Mouse (Mus musculus): ENCODE measurements around the gene Trim69.

Trim69 gene

DNA sequence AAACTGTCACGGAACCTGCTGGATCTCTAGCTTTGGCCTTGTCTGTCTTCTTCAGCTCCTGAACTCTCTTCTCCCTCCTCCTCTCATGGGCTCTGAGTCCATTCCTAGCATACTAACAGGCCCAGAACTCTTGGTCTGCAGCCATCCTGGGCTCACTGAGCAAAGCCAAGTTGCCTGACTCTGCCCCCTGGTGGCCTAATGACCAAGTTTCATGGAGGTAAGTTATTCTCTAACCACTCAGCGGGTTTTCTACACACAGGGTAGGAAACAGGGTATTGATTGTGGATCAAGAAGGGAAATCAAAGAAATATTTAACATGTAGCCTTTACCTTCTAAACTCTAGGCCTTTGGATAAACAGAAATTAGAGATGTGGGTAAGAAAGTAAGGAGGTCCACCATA, at the start of gene Trim69:
Gene Trim69, plus strand, starts transcription at position 21 of the 400 bp plus-strand sequence.
- DNase-seq: peak; percentile 92 to 95

DNA sequence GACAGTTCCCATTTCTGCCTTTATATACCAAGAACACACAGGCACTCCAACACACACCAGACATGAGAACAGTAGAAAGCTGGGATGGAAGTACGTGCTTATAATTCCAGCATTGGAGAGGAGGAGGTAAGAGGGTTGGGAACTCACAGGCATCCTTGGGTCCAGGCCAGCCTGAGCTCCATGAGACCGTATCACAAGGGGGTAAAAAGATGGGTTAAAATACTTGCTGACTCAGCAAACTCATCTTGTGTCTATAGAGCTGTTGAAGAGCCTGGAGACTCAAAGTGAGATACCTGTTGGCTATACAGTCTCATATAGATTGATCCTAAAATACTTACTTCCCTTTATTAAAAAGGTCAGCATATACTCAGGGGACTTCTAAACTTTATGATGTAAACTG, 43.6 kb upstream of the Trim69 start:
- peak in 1 of 2 experiments; percentile 7 for DNase-seq

DNA sequence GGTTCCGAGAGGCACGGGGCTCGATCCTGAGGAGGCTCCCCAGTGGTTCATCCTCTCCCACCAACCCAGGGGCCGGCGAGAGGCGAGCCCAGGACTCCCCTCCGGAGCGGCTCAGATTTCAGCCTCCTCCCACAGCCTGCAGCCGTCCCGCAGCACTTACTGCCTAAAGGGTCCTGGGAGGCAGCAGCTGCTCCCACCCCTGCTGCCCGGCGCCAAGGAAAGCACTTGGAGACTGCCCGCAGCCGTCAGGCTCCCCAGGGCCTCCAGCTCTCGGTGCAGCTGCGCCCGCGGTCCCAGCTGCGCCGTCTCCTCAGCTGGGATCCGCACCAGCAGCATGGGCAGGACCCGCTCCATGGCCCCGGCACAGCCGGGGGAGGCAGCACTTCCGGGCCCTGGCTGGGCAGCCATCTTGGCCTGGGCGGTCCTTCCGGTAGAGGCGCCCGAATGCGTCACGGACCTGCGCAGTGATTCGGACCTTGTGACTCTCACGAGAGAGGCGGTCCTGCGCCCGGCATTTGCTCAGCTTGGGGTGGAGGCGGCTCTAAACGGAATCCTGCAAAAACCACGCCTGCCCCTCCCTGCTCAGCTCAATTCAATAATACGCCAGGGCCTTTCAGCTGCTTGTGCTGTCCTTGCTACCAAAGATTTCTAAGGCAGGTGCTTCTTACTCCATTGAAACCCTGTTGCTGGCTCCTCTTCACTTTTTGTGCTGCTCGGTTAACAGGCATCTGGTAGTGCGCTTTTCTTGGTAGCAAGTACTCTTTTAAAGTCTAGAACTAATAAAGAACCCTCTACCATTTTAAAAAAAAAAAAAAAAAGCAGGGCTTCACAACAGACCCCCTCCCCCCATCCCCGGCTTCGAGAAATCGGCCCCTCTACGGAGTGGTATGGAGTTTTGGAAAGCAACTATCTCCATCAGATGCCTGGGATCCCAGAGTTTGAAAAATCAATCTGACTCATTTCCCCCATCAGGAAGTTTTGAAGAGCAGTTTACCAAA, 42.2 kb upstream of the Trim69 start, which contains the start of gene Spg11:
Gene Spg11, minus strand, starts transcription at position 426 of the 998 bp plus-strand sequence.
- peak; percentile 97 to 98 for DNase-seq

DNA sequence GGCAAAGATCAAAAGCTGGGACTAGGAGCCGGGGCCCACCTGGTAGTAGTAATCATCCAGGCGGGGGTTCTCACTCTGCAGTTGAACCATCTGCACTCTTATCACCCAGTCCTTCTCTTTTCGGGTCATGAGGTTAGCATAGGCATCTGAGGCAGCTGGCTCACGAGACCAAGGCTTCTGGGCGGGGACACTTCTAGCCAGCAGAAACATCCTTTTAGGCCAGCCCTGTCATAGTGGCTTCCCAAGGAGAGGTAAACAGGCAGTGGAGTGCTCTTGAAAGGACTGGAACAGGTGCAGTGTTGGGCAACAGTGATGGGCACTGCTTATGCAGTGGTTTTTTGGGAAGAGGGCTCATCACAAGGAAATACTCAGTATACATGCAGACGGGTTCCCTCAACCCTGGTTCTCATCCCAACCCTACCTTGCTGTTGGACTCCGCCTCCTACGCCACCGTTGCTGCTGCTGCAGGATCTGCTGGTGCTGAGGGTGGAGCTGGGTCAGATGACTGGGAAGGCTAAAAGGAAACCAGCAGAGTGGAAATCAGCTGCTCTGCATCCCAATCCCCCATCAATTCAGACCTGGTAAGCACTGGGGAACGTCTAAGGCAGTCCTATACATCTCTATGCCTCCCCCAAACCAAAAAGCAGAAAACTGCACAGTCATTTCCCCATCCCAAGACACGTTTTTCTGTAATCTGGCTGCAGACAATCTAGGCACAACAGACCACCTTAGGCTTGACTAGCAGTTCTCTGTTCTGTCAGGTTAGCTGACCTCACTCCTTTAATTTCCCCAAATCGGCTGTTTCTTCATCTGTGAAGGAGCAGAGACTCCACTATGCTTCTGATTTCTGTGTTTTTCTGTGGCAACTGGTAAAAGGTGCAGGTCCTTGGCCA, 34.6 kb upstream of the Trim69 start:
- DNase-seq: no peak

DNA sequence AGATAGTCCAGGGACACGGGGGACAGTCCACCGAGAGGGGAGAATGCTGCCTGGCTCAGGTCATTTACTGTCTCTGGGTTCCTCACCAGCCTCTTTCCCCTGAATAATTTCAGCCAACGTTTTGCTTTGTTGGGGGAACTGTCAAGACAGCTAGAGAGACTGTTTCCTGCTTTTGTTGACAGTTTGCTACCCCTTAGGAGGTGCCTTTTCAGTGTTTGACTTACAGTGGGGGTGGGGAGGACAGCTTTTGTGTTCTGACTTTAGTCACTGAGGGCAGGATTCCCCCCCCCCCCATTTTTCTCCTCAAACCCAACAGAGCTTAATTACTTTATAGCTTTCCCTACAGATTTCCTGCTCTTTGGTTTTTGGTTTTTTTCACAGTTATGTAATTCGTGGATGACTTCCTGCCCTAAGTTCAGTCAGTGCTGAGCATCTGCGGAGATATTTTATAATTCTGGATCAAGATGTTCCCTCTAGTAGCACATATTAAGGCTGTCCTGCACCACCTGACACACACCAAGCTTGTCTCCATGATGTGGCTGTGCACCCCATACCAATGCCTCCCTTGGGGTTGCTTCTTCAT, 33.6 kb upstream of the Trim69 start:
- no peak for DNase-seq

DNA sequence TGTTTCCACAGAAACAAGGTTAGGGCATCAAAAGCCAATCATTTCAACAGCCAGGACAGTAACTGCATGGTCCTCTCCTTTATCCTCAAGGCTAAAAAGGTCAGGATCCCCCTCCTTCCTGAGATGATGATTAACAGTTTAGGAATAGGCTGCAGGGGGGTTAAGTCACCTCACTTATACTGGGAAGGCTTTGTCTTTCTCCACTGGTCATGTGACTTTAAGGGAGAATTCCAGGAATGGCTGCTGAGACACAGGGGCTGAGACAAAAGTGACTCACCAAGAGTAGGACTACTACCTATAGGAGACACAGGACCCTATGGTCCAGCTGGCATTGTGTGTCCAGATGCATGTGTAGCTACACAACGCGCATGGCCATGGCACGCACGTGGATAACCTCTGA, 32.9 kb upstream of the Trim69 start:
- DNase-seq: no peak

DNA sequence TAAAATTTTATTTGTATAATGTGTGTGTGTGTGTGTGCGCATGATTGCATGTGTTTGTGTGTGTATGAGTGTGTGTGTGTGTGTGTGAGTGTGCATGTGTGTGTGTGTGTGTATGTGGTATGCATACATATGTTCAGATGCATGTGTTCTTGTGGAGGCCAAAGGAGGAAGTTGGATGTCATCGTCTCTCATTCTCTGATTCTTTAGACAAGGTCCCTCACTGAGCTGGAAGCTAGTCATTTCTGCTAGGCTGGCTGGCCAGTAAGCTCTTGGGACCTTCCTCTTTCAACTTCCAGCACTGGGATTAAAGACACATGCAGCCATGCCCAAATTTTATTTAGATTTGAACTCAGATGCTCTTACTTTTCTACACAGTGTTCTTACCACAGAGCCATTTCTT, 28.4 kb upstream of the Trim69 start:
- DNase-seq: no peak

DNA sequence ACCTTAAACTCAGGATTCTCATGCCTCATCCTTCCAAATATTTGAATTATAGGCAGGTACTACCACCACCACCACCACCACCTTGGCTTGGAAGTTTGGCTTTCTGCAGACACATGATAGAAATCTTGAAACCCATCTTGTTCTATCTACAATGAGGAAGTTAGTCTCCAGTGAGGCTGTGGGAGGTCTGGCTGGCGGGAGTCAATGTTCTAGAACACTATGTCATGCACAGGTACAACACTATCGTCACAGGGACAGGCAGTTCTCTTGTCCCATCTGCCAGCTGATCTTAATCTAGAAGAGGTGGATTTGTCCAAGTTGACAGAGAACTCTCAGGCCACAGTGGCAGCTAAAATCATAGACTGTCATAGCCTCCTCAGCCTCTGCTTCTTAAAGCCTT, 27.9 kb upstream of the Trim69 start:
- no peak for DNase-seq

DNA sequence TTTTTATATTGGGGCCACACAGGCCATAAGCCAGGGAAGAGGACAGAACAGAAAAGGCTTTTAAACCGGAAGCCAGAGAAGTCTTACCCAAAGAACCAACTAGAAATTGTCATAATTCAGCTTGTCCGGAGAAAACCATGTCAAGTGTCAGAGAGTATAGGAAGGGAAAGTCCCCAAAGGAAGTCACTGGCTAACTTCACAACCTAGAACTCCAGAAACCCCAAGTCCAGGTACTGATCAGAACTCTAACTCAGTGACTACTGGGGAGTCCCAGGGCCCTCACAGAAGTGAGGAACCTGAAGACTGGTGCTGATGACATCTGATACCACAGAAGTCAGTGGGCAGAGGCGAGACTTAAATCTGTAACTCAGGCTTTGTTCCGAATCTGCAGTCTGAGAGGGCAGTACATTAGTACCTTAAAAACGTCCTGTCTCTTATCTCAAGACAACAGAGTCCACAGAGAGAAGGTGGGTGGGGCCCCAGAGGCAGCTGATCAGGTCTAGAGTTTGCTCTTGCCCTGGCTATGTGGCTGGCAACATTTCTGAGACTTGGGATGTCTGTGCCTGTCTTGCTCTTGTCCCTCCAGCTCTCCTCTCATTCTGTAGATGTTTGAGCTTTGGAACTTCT, 22.5 kb upstream of the Trim69 start:
- no peak for DNase-seq

DNA sequence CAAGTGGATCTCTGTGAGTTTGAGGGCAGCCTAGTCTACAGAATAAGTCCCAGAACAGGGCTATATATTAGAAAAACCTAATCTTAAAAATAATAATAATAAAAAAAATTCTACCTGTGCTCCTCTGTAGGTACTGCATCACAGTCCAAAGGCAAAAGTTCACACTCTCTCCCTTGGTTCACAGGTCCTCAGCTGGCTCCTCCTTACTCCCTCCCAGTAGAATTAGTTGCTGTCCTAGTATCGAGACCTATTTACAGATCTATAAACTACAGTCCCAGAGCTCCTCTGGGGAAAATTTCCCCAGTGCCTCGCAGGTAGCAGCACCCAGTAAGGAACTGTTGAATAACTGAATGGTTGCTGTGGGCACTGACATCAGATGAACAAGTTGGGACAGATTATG, 19.7 kb upstream of the Trim69 start:
- no peak for DNase-seq

DNA sequence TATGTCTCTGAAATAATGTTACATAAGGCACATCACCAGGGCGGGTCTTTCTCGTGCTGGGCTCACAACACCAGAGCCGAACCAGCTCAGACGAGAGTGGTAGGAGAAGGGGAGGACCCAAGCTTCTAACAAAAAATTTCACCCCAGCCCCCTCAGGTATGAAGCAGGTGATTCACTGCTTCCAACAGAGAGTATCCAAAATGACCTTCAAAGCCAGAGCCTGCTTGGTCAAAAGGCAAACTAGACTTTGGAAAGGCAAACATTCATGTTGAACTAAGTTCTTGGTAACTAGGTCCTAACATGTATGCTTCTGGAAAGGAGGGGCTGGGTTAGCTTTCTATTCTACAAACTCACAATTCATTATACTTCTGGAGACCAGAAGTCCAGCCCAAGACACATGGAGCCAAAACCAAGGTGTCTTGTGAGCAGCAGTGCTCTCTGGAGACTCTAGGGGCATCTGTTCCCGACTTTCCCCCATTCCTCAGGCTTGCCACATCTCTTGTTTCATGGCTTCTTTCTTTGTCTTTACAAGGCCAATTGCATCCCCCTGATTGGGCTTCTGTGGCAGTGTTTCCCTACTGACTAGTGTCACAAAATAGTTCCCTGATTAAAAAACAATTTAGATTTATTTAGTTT, 19.1 kb upstream of the Trim69 start:
- no peak for DNase-seq

DNA sequence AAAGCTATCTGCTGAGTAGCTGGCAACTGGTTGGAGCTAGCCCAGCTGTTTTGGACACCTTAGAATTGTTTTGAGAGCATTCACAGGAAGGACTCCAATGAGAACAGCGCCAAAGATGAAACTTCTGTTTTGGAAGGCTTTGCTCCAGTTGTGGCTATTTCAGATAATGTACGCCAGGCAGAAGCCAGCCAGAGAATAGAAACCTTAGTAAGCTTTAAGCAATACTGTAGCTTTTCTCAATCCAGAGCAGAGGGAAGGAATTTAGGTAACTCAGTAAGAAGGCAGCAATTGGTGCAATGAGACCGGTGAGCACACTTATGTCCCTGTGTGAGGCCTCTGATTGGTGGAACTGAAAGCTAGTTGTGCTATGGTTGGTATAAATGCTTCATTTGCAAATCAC, 17.4 kb upstream of the Trim69 start:
- DNase-seq: no peak

DNA sequence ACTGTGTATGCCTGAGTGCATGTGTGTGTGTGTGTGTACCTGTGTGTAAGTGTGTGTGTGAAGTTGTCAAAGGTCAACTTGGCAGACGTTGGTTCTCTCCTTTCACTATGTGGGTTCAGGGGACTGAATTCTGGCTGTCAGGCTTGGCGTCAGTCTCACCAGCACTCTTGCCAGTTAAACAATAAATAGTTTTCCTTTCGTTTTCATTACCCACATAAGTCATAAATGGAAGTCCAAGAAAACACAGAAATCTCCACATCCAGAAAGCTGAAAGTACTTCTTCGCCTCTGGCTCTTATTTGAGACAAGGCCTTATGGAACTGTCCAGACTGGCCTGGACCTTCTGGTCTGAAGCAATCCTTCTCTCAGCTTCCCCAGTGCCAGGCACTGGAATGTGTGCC, 14.7 kb upstream of the Trim69 start:
- DNase-seq: no peak

DNA sequence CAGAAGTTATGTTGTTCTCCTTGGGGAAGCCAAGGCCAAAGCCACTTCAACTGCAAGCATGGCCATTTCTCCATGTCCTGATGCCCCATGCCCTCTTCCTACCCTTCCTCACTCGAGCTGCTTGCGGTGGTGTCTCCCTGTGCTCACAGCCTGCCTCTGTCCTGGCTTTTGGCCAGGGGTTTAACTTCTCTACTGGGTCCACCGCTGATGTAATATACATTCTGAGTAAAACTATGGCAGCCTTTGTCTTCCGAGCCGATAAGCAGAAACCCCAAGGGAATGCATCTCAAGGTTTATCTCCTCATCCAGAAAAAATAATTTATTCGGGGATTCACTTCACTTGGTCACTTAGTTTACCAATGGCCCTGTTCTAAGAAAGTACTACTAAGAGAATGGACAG, 13.8 kb upstream of the Trim69 start:
- DNase-seq: peak; percentile 15 to 20

DNA sequence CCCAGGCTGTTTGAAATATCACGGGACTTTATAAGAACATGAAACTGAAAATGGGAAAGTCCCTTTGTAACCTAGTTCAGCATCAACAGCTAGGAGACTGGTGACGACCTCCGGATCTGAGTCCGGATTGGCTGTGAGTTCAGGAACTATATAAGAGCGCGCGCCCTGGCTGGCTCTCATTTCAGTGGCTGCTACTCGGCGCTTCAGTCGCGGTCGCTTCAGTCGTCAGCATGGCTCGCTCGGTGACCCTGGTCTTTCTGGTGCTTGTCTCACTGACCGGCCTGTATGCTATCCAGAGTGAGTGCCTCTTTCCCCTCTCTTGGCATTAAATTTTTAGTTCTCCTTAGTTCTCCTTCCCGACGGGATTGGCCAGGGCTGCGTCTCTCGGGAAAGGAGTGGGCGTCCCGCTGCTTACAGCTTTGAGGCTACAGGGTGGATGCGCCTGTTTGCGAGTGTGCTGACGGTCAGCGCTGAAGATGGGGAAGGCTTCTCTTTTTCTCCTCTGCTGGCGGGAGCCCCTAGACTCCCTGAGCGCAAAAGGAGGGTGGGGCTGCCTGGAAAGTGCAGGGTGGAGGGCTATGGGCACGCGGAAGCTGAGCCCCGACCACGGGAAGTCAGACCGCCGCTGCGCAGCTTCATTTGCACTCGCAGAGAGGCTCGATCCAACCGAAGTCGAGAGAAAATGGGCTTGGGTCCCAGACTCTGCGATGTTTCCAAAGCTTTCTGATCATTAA, 12.8 kb upstream of the Trim69 start, which contains the start of gene B2m:
Gene B2m, plus strand, starts transcription at position 179 of the 734 bp plus-strand sequence.
- peak; percentile 96 for DNase-seq

DNA sequence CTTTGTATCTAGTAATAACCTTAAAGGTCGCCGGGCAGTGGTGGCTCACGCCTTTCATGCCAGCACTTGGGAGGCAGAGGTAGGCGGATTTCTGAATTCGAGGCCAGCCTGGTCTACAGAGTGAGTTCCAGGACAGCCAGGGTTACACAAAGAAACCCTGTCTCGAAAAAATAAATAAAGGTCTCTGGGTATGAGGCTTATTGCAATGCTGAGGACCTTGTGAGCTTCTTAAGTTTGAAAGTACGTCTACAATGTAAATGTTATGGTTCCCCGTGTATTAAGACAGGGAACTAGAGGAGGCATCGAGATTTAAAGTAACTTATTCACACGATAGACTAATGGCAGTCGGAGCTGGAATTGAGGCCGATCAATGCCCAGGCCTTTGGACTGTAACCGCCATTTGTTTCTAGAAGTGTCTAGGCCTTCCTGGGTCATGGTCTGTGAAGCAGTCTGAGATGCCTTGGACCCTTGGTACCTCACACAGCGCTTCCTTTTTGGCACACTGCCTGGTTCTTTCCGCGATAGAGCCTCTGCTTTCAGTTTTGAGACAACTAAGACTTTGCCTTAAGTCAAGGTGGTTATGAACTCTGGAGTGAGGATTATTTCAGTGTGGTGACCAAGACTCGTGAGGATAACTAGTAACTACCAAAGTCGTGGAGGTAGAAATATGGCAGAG, 12.1 kb upstream of the Trim69 start:
- DNase-seq: peak; percentile 40 to 46

DNA sequence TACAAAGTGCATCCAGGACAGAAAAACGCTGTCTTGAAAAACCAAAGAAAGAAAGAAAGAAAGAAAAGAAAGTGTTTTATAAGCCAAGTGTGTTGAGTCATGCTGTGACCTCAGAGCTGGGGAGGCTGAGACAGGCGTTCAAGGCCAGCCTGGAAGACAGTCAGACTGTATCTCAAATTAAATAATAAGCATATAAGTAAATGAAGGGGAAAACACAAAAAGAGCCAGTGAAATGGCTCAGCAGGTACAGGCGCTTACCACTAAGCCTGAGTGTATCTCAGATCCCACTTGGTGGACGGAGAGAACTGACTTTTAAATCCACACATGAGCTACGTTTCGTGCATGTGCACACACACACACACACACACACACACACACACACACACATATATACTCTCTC, 11.2 kb upstream of the Trim69 start:
- DNase-seq: no peak

DNA sequence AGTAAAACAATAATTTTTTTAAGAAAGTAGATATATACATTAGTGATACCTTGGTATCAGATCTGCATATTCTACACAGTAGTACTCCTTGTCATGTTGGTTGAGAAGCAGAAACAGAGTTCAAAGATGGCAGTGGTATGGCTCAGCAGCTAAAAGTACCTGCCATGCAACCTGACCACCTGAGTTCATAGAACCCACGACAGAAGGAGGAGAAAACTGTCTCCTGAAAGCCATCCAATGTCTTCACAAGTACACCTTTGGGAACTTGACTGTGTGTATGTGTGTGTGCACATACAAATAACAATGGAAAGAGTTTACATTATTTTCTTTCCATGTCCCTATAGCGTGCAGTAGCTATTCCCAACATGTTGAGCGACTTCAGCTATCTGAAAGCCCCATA, 10.8 kb upstream of the Trim69 start:
- DNase-seq: no peak

DNA sequence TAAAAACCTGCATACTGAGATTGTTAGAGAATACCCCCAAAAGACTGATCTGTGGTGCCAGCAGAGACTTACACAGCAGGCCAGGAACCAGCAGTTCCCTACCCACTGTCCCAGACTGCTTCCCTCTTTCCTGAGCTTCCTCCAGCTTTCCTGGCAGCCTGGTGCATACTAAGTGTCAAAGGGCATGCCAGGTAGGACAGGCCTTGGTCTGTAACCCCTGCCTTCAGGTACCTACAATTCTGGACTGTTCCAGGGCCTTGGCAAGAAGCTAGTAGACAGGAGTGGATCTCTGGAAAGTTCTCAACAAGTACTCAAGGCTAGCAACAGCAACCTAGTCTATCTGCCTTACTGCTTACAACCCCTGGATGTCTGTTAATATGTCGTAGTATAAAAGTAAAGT, 9.3 kb upstream of the Trim69 start:
- no peak for DNase-seq

DNA sequence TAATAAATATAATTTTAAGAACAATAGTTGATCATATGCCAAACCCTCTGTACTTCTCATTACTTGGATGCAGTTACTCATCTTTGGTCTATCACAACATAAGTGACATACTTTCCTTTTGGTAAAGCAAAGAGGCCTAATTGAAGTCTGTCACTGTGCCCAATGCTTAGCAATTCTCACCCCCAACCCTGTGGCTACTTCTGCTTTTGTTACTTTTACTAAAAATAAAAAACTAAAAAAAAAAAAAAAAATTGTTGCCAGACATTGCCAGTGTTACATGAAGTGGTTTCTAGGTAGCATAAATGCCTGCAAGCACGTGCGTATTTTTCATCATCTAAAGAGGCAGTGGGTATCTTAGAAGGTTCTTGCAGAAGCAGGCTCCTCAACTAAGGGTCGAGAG, 7.7 kb upstream of the Trim69 start:
- no peak for DNase-seq

Measured in cerebellum, postnatal 10 days (tissue).